Mouse (Mus musculus) limb, embryonic 10.5 days (tissue): ENCODE data around the gene Ric1. TPM values are rescaled to one million over a fixed set of nuclear protein-coding genes. Genes with fewer than 3 reads are reported as not detected.

Source experiments
- DNase-seq: peaks from one replicate; pipeline ENCODE4 v3.0.0-alpha.2; 2017; ENCODE audit warnings: low spot score
- H3K27ac ChIP-seq: fragments of 300-500 bp; sonication (generic); 2 replicates; pipeline ENCODE4 v1.5.1; 2016; ENCODE audit warnings: mild to moderate bottlenecking
- H3K27me3 ChIP-seq: fragments of 300-500 bp; sonication (generic); 2 replicates; pipeline ENCODE4 v1.6.1; 2016; ENCODE audit warnings: low read depth, mild to moderate bottlenecking; ENCODE audit not compliant: poor library complexity, severe bottlenecking
- H3K36me3 ChIP-seq: fragments of 300-500 bp; sonication (generic); 2 replicates; pipeline ENCODE4 v1.6.1; 2016; ENCODE audit warnings: mild to moderate bottlenecking, moderate library complexity
- H3K4me1 ChIP-seq: fragments of 300-500 bp; sonication (generic); 2 replicates; pipeline ENCODE4 v1.6.1; 2016
- H3K4me3 ChIP-seq: fragments of 300-500 bp; sonication (generic); 2 replicates; pipeline ENCODE4 v1.5.1; 2016; ENCODE audit warnings: mild to moderate bottlenecking, moderate library complexity
- H3K9me3 ChIP-seq: fragments of 300-500 bp; sonication (generic); replicated peaks from 2 replicates; pipeline ENCODE4 v1.6.1; 2016; ENCODE audit warnings: mild to moderate bottlenecking
- WGBS: fragments of 180-500 bp; shearing (Covaris S2); methylation state at CpG from one replicate; pipeline ENCODE4 v1.1.7; 2016; 5-methylcytosine and 5-hydroxymethylcytosine counted together
- polyA plus RNA-seq: library from polyadenylated mRNA; unstranded; fragments of >200 nt; fragmentation: Nextera tagmentation; extraction: Ambion mirVana; gene quantifications from 2 replicates; pipeline ENCODE4 v1.2.1, GENCODE M21; 2016

Ric1 gene
- polyA plus RNA-seq, 1 experiment from 2014 or later, result 19.5 TPM

GRCm38 (mm10) chr19:29607521-29607920, 85.4 kb downstream of the Ric1 start:
- no peak overlapping the region for H3K27ac ChIP-seq
- H3K9me3 ChIP-seq, result no peaks in the 10 kb centered on the region
- DNase-seq, result no peak
- 92% methylated on average over 4 of the region's 4 CpGs for WGBS
- peaks cover 75% of the 10 kb centered on the region for H3K36me3 ChIP-seq
- no peak overlapping the region for H3K4me3 ChIP-seq
- no peaks in the 10 kb centered on the region for H3K27me3 ChIP-seq
- H3K4me1 ChIP-seq, result no peaks in the 10 kb centered on the region

DNA sequence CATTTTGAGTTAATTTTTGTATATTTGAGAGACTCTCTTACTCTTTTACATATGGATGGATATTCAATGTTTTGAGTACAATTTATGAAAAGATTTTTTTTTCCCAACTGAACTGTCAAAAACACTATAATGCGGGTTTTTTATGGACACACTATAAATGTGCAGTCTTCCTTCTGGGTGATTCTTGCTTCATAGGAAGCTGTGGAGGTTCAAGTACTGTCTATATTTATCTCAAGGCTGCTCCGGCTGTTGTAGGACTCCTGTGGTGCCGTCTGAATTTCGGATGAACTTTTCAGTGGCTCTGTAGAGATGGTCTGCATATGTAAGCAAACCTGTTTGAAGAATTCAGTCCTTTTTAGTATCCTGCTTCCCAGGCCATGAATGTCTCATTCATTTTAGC, 86.1 kb downstream of the Ric1 start:
- no peak for DNase-seq
- Histone ChIP-seq H3K36me3 (peaks cover 75% of the 10 kb centered on the region), H3K27ac (no peak overlapping the region), H3K9me3 (no peaks in the 10 kb centered on the region), H3K4me1 (no peaks in the 10 kb centered on the region), H3K4me3 (no peak overlapping the region), H3K27me3 (no peaks in the 10 kb centered on the region)
- WGBS, result 94% methylated on average over 4 of the region's 4 CpGs

GRCm38 (mm10) chr19:29610907-29611306, 88.8 kb downstream of the Ric1 start:
- Histone ChIP-seq H3K36me3 (peaks cover 76% of the 10 kb centered on the region), H3K27me3 (no peaks in the 10 kb centered on the region), H3K4me1 (no peaks in the 10 kb centered on the region), H3K9me3 (no peaks in the 10 kb centered on the region), H3K27ac (no peak overlapping the region), H3K4me3 (no peak overlapping the region)
- WGBS, result 94% methylated on average over 10 of the region's 10 CpGs
- no peak for DNase-seq

DNA sequence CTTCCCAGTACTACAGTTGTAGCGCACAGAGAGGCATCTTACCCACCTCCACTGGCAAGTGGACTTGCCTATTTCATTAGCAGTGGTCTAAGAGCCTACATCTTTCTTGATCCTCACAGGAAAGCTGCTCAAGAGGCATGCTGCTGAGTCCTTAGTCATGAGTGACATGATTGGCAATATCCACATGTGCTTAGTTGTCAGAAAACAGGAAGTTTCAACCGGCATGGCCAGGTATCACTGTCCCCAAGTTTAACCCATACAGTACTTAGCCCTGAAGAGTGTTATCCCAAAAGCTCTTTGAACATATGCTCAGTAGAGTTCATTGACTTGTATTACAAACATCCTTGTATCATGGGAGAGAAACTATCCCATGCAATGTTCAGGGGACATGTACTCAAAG, 90.0 kb downstream of the Ric1 start:
- H3K27ac ChIP-seq, result no peak overlapping the region
- H3K4me3 ChIP-seq, result no peak overlapping the region
- H3K9me3 ChIP-seq, result no peaks in the 10 kb centered on the region
- no peak for DNase-seq
- H3K27me3 ChIP-seq, result no peaks in the 10 kb centered on the region
- H3K4me1 ChIP-seq, result no peaks in the 10 kb centered on the region
- WGBS, result 89% methylated on average over 2 of the region's 2 CpGs
- H3K36me3 ChIP-seq, result peaks cover 80% of the 10 kb centered on the region

GRCm38 (mm10) chr19:29641055-29641454, 119.0 kb downstream of the Ric1 start:
- peak overlapping the region; percentile 77 for H3K27ac ChIP-seq
- WGBS, result 31% methylated on average over 8 of the region's 9 CpGs

DNA sequence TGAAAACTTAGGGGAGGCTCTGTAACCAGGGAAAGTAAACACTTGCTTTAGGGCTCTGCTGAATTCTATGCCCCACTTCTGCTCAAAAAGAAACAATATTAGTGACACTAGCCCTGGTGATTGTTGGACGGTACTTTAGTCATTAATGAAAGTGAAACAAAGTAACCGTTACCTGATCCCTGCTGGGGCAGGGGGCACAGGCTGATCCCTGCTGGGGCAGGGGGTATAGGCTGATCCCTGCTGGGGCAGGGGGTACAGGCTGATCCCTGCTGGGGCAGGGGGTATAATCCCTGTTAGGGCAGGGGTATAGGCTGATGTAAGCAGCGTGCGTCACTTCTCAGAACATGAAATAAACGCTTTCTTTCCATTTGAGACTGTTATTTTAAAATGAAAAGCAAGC, 119.4 kb downstream of the Ric1 start:
- peak overlapping the region; percentile 77 for H3K27ac ChIP-seq
- 54% methylated on average over 5 of the region's 5 CpGs for WGBS

More at GRCm38 (mm10) chr19:29641055-29641454, 119.0 kb downstream of the Ric1 start:
- DNase-seq, result peak; percentile 56
- no peaks in the 10 kb centered on the region for H3K27me3 ChIP-seq
- H3K4me3 ChIP-seq, result peak overlapping the region; percentile 28
- peaks cover 36% of the 10 kb centered on the region for H3K36me3 ChIP-seq
- H3K9me3 ChIP-seq, result no peaks in the 10 kb centered on the region
- H3K4me1 ChIP-seq, result peaks cover 35% of the 10 kb centered on the region

DNA sequence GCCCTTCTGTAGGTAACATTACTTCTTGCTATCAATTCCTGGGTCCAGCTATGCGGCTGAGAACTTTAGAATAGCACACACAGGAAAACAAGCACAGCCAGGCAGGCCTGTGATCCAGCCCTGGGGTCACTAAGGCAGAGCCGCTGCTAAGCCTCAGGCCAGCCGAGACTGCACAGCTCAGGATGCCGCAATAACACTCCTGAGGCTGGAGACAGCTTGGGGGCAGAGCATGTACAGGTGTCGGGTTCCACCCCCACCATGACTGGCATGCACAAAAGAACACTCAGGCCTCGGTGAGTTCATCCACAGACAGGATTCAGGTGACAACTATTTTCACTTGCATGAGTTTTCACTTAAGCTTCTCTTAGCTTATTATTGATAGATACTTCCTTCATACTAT, 120.1 kb downstream of the Ric1 start:
- Histone ChIP-seq H3K4me3 (no peak overlapping the region), H3K27ac (no peak overlapping the region; the same call in 1 of the 2 replicates), H3K4me1 (peaks cover 35% of the 10 kb centered on the region), H3K27me3 (no peaks in the 10 kb centered on the region), H3K9me3 (no peaks in the 10 kb centered on the region), H3K36me3 (peaks cover 27% of the 10 kb centered on the region)
- DNase-seq, result peak; percentile 40
- 34% methylated on average over 6 of the region's 6 CpGs for WGBS

More for the DNA sequence above, 119.4 kb downstream of the Ric1 start:
- no peak for DNase-seq
- Histone ChIP-seq H3K4me1 (peaks cover 35% of the 10 kb centered on the region), H3K9me3 (no peaks in the 10 kb centered on the region), H3K4me3 (peak overlapping the region; percentile 28; the same call in 1 of the 2 replicates), H3K36me3 (peaks cover 34% of the 10 kb centered on the region), H3K27me3 (no peaks in the 10 kb centered on the region)

- WGBS, result 82% methylated on average over 11 of the region's 11 CpGs
- no peak overlapping the region for H3K27ac ChIP-seq
Observed at GRCm38 (mm10) chr19:29643194-29643922, 121.3 kb downstream of the Ric1 start.

GRCm38 (mm10) chr19:29644747-29645146, 122.7 kb downstream of the Ric1 start:
- no peaks in the 10 kb centered on the region for H3K27me3 ChIP-seq
- H3K4me3 ChIP-seq, result no peak overlapping the region
- H3K4me1 ChIP-seq, result peaks cover 38% of the 10 kb centered on the region
- no peak overlapping the region for H3K27ac ChIP-seq
- H3K36me3 ChIP-seq, result peaks cover 27% of the 10 kb centered on the region
- no peaks in the 10 kb centered on the region for H3K9me3 ChIP-seq
- no peak for DNase-seq
- WGBS, result 98% methylated on average over 6 of the region's 6 CpGs

More at GRCm38 (mm10) chr19:29643194-29643922, 121.3 kb downstream of the Ric1 start:
- Histone ChIP-seq H3K4me3 (no peak overlapping the region), H3K27me3 (no peaks in the 10 kb centered on the region), H3K36me3 (peaks cover 27% of the 10 kb centered on the region), H3K4me1 (peaks cover 37% of the 10 kb centered on the region), H3K9me3 (no peaks in the 10 kb centered on the region)
- DNase-seq, result no peak

- WGBS, result under 1% methylated on average over 90 of the region's 90 CpGs
- no peaks in the 10 kb centered on the region for H3K27me3 ChIP-seq
- peaks cover 7% of the 10 kb centered on the region for H3K4me1 ChIP-seq
- peak; percentile 97 for DNase-seq
- H3K4me3 ChIP-seq, result peak within 1 kb of the TSS; percentile 79
- peaks cover 25% of the 10 kb centered on the region for H3K36me3 ChIP-seq
- H3K9me3 ChIP-seq, result no peaks in the 10 kb centered on the region
- peak within 1 kb of the TSS; percentile 93 for H3K27ac ChIP-seq
Observed at GRCm38 (mm10) chr19:29647651-29648549, 125.8 kb downstream of the Ric1 start, which contains the start of gene Ermp1. TSS of gene Ermp1 (minus strand) at chr19:29648415.

- WGBS, result 33% methylated on average over 4 of the region's 4 CpGs
- Histone ChIP-seq H3K4me3 (peak overlapping the region; percentile 79), H3K27me3 (no peaks in the 10 kb centered on the region), H3K9me3 (no peaks in the 10 kb centered on the region), H3K36me3 (peaks cover 20% of the 10 kb centered on the region), H3K4me1 (peaks cover 7% of the 10 kb centered on the region), H3K27ac (peak overlapping the region; percentile 93; the same call in 1 of the 2 replicates)
- DNase-seq, result no peak
Observed at GRCm38 (mm10) chr19:29648550-29648914, 126.5 kb downstream of the Ric1 start.

DNA sequence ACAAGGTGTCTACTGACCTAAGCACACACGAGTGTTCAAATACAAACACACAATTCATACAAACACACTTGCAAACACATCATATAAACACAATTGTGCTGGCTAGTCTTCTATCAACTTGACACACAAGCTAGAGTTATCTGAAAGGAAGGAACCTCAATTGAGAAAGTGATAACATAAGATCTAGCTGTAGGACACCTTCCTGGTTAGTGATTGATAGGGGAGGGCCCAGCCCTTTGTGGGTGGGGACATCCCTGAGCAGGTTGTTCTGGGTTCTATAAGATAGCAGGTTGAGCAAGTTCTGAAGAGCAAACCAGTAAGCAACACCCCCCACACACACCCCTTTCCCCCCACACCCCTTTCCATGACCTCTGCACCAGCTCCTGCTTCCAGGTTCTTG, 127.6 kb downstream of the Ric1 start:
- H3K36me3 ChIP-seq, result peaks cover 16% of the 10 kb centered on the region
- H3K27me3 ChIP-seq, result no peaks in the 10 kb centered on the region
- H3K9me3 ChIP-seq, result no peaks in the 10 kb centered on the region
- DNase-seq, result no peak
- no peak overlapping the region for H3K4me3 ChIP-seq
- H3K27ac ChIP-seq, result no peak overlapping the region
- peaks cover 10% of the 10 kb centered on the region for H3K4me1 ChIP-seq
- 87% methylated on average over 1 of the region's 1 CpGs for WGBS

DNA sequence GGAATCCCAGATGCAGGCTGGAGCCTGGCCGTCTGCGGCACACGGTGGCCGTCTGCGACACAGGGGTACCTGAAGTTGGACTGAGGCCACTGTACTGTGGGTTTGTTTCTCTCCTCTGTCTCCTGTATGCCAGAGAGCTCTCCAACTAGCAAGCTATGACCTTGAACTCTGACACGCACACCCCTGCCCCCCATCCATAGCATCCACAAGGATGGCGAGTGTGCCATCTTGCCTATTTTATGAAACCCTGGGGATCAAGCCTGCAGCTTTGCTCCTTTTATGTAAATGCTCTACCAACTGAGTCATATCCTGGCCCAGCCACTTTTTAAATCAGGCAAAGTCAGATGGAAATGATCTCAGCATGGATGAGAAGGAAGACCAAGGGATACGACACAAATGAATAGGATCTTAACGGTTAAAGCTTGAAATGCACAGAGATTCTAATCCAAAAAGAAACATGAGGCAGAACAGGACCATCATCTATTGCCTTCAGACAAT, 131.7 kb downstream of the Ric1 start:
- Histone ChIP-seq H3K27me3 (no peaks in the 10 kb centered on the region), H3K4me1 (peaks cover 22% of the 10 kb centered on the region; the same call in 1 of the 2 replicates), H3K9me3 (no peaks in the 10 kb centered on the region), H3K4me3 (no peak overlapping the region), H3K36me3 (no peaks in the 10 kb centered on the region), H3K27ac (no peak overlapping the region)
- no peak for DNase-seq
- 84% methylated on average over 9 of the region's 9 CpGs for WGBS
